Mouse (Mus musculus): ENCODE results near the gene Tmem201.
A peak's percentile ranks its signal among the peaks of the same experiment; 100 is the strongest.

Tmem201 gene

GRCm38 (mm10) chr4:149749003-149749662, 11.3 kb upstream of the Tmem201 start:
- no peak for DNase-seq (ENCODE audit: extremely low spot score, low spot score)

GRCm38 (mm10) chr4:149744119-149744518, 6.3 kb upstream of the Tmem201 start:
- DNase-seq (ENCODE audit: extremely low spot score, low spot score) = no peak

- no peak for DNase-seq (ENCODE audit: extremely low spot score, low spot score)
These were observed 4.2 kb upstream of the Tmem201 start for GRCm38 (mm10) chr4:149742011-149742530.

GRCm38 (mm10) chr4:149740301-149740700, 2.5 kb upstream of the Tmem201 start:
- no peak for DNase-seq (ENCODE audit: extremely low spot score, low spot score)

- no peak for DNase-seq (ENCODE audit: extremely low spot score, low spot score)
These were observed 1.6 kb upstream of the Tmem201 start for GRCm38 (mm10) chr4:149739478-149739877.

- no peak for DNase-seq (ENCODE audit: extremely low spot score, low spot score)
These were observed 1.3 kb downstream of the Tmem201 start for GRCm38 (mm10) chr4:149736581-149736980.

- DNase-seq (ENCODE audit: extremely low spot score, low spot score) = no peak
These were observed 2.1 kb downstream of the Tmem201 start for GRCm38 (mm10) chr4:149735624-149736250.

- DNase-seq (ENCODE audit: extremely low spot score, low spot score) = no peak
These were observed 2.9 kb downstream of the Tmem201 start for GRCm38 (mm10) chr4:149734730-149735475.

- DNase-seq (ENCODE audit: extremely low spot score, low spot score) = no peak
These were observed 3.6 kb downstream of the Tmem201 start for GRCm38 (mm10) chr4:149734246-149734645.

GRCm38 (mm10) chr4:149733748-149734147, 4.1 kb downstream of the Tmem201 start:
- DNase-seq (ENCODE audit: extremely low spot score, low spot score) = no peak

GRCm38 (mm10) chr4:149732800-149733199, 5.0 kb downstream of the Tmem201 start:
- DNase-seq (ENCODE audit: extremely low spot score, low spot score) = no peak

- no peak for DNase-seq (ENCODE audit: extremely low spot score, low spot score)
These were observed 5.5 kb downstream of the Tmem201 start for GRCm38 (mm10) chr4:149732313-149732712.

GRCm38 (mm10) chr4:149730827-149731226, 7.0 kb downstream of the Tmem201 start:
- no peak for DNase-seq (ENCODE audit: extremely low spot score, low spot score)

GRCm38 (mm10) chr4:149728810-149729209, 9.0 kb downstream of the Tmem201 start:
- no peak for DNase-seq (ENCODE audit: extremely low spot score, low spot score)

- no peak for DNase-seq (ENCODE audit: extremely low spot score, low spot score)
These were observed 10.2 kb downstream of the Tmem201 start for GRCm38 (mm10) chr4:149727636-149728035.

GRCm38 (mm10) chr4:149725661-149726350, 12.0 kb downstream of the Tmem201 start:
- peak; percentile 66 for DNase-seq (ENCODE audit: extremely low spot score, low spot score)

- no peak for DNase-seq (ENCODE audit: extremely low spot score, low spot score)
These were observed 12.9 kb downstream of the Tmem201 start for GRCm38 (mm10) chr4:149724916-149725470.

GRCm38 (mm10) chr4:149723855-149724731, 13.8 kb downstream of the Tmem201 start:
- DNase-seq (ENCODE audit: extremely low spot score, low spot score) = no peak

GRCm38 (mm10) chr4:149723021-149723390, 14.8 kb downstream of the Tmem201 start:
- DNase-seq (ENCODE audit: extremely low spot score, low spot score) = no peak

All from neural tube, embryonic 10.5 days (tissue).